Mouse (Mus musculus): ENCODE results near the gene 1700015G11Rik.

- TF ChIP-seq EP300 (IDR thresholded peaks at IDR 0.05; ENCODE audit: low read depth) (no peak), CTCF (IDR thresholded peaks at IDR 0.05; ENCODE audit: low read depth) (peak; percentile 70)
Observed at GRCm38 (mm10) chr7:51979271-51979670, 36.3 kb downstream of the 1700015G11Rik start.
